Mouse (Mus musculus): ENCODE results near the gene Arsj. TPM values are rescaled to one million over a fixed set of nuclear protein-coding genes. Genes with fewer than 3 reads are reported as not detected.

Gene Arsj
- 1 to 10 TPM; 4.2 to 4.3 TPM for total RNA-seq (2021)
- long read RNA-seq, experiment 1, partial matches to known transcripts: 0 of 2 reads
- long read RNA-seq, experiment 1, other reads (novel, unspliced or antisense): 2 of 2 reads
- long read RNA-seq, experiment 2, partial matches to known transcripts: 1 of 5 reads
- long read RNA-seq, experiment 2, other reads (novel, unspliced or antisense): 0 of 5 reads

DNA sequence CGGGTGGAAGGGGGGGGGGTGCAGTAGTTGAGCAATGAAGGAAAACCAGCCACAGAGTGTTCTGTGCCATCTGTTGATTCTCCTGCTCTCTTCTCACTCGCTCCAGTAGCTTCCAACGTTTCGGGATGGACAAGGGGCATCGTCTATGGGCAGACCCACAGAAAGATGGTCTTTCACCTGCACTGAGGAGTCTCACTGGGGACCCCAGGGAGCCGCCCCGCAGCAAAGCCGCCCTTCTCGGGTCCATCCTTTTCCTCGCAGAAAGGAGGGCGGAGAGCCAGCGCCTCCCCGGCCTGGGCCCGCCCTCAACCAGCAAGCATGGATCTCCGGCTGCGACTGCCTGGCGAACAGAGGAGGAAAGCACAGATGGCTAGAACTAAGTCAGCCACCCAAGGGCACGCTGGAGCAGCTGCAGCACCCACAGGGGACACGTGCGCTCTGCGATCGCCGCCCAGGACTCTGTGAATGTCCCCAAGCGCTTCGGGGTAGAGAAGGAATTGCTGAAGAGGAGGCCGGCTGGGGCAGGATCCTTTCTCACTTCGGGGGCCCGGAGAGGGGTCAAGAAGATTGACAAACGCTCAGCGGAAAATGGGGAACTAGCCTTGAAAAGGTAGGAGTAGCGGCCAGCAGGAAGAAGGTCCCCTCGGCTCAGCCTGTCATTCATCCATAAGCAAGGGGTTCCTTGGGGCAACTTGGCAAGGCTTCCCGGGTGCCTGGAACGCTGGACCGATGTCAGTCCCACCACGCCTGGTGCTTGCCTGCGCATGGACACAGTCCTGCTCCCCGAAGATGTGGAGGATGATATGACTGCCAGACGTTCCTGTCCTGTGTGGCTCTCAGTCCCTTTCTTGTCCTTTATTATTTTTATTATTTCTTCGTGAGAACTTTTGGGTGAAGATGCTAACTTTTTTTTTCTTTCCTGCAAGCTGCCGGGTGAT lies at the start of gene Arsj:
Gene Arsj, plus strand, starts transcription at position 117 of the 938 bp plus-strand sequence.
- no peak for TF ChIP-seq CTCF (conservative IDR thresholded peaks at IDR 0.05)
- DNase-seq (ENCODE audit: low spot score in 2 of 2): peak; percentile 29 to 49
- H3K27ac ChIP-seq: peak within 1 kb of the TSS; percentile 79
- peak within 1 kb of the TSS; percentile 58 for H3K4me3 ChIP-seq

- H3K27ac ChIP-seq: no peak overlapping the region
- no peak for DNase-seq (ENCODE audit: low spot score in 2 of 2)
- H3K4me3 ChIP-seq: no peak overlapping the region
- no peak for TF ChIP-seq CTCF (conservative IDR thresholded peaks at IDR 0.05)
These were observed 38.5 kb upstream of the Arsj start for GRCm38 (mm10) chr3:126324872-126325498.

- no peak for TF ChIP-seq CTCF (conservative IDR thresholded peaks at IDR 0.05)
- Histone ChIP-seq H3K27ac (no peak overlapping the region), H3K4me3 (no peak overlapping the region)
- DNase-seq (ENCODE audit: low spot score in 2 of 2): peak; percentile 9 to 32
These were observed 37.4 kb upstream of the Arsj start for GRCm38 (mm10) chr3:126325891-126326627.

DNA sequence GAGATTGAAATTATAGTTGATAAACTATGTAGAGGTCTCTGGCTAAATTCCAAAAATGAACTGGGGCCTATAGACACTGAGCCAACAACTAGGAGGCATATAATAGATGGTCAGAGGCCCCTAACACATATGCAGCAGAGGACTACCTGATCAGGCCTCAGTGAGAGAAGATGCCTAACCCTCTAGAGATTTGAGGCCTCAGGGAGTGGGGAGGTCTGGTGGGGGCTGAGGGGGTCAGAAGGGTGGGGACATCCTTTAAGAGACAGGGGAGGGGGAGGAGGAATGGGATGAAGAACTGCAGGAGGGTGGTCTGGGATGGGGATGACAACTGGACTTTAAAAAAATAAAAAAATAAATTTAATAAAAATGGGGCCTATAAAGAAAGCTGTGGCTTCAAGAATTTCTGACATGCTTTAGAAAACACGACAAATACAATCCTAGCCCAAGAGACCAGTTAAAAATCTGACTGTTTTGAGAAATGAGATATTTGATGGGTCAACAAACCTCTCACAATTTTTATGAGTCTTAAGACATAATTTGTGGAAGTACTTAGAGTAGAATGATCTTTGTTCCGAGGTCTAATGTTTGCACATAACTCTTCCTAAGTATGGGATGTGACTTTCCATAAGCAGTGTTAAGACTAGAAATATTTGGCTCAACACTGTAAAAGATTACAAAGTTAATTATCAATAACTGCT lies 36.7 kb upstream of the Arsj start:
- no peak for DNase-seq (ENCODE audit: low spot score in 2 of 2)
- no peak overlapping the region for H3K27ac ChIP-seq
- H3K4me3 ChIP-seq: no peak overlapping the region
- TF ChIP-seq CTCF (conservative IDR thresholded peaks at IDR 0.05): no peak

GRCm38 (mm10) chr3:126335329-126335728 lies 28.2 kb upstream of the Arsj start:
- H3K4me3 ChIP-seq: no peak overlapping the region
- no peak overlapping the region for H3K27ac ChIP-seq

DNA sequence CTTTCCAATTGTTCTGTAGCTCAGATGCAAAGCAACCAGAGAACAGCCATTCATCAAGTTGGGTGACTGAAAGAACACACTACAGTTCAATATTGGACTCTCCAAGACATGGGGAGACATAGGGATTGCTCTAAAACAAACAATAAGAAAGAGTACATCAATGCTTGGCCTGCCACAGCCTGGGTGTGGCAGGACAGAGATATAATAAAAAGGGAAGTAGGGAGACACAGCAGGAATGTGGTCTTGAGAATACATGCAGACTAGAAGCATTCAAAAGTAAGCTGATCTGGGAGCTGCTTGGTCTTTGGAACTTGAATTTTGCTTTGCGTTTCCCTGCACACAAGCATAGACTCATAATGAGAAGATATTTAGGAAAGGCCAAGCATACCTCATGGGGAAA lies 18.7 kb upstream of the Arsj start:
- TF ChIP-seq CTCF (conservative IDR thresholded peaks at IDR 0.05): no peak
- Histone ChIP-seq H3K27ac (no peak overlapping the region), H3K4me3 (no peak overlapping the region)
- no peak for DNase-seq (ENCODE audit: low spot score in 2 of 2)

More at GRCm38 (mm10) chr3:126335329-126335728, 28.2 kb upstream of the Arsj start:
- no peak for DNase-seq (ENCODE audit: low spot score in 2 of 2)
- no peak for TF ChIP-seq CTCF (conservative IDR thresholded peaks at IDR 0.05)

DNA sequence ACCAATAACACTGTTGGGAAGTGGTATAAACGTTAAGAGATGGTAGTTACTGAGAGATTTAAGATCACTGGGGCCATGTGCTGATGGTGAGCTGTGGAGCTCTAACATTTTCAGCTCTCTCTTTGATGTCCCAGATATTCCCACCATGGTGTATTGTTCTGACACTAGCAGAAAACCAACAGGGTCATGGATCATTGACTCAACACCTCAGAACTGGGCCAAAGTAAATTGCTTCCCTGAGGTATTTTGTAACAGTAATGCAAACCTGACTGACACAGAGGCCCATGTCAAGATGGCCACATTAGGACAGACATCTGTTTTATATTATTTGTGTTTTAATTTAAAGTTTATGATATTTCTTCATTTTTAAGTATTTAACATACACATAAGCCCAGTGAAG lies 3.7 kb upstream of the Arsj start:
- Histone ChIP-seq H3K4me3 (no peak overlapping the region), H3K27ac (no peak overlapping the region)
- no peak for DNase-seq (ENCODE audit: low spot score in 2 of 2)
- TF ChIP-seq CTCF (conservative IDR thresholded peaks at IDR 0.05): no peak

DNA sequence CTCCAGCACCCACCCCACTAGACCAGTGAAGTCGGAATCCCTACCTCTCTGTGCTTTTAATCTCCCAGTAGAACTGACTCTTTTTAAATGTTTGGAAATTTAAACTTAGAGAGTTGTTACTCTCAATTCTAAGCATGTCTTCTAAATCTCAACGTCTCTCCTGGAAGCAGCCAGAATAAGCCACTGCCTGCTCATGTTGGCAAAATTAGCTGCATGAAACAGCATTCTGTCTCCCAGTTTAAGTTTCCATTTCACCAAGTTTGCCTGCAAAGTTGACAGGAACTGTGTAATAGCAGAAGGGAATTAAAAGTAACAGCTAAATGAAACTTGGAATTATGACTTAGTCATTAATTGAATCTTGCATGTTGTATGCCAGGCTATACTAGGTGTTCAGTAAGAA lies 1.1 kb upstream of the Arsj start:
- no peak overlapping the region for H3K4me3 ChIP-seq
- DNase-seq (ENCODE audit: low spot score in 2 of 2): no peak
- no peak for TF ChIP-seq CTCF (conservative IDR thresholded peaks at IDR 0.05)
- 0 out of 2 replicates have a peak overlapping the region, but pooled peaks have one; percentile 14 for H3K27ac ChIP-seq

DNA sequence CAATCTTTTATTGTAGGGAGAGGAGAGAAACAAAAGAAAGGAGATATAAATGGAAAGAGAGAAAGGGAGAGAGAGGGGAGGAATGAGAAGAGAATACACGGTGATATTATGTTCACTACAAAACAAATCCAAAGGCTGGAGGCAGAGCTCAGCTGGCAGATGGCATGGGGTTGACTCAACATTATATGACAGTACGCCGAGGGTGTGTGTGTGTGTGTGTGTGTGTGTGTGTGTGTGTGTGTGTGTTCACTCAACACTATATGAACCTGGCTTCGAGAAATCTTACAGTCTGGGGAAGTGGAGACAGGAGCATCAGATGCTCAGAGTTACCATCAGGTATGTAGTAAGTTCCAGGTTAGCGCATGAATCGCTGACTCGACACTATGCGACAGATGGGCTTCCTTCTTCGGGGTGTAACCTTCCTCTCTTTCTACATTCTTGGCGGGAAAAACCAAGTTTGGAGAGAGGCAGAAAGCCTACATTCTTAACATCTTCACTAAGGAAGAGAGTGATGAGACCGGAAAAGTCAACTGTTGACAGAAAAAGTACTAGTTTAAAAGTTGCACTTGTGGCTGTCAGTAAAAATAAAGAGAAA lies 456 bp upstream of the Arsj start:
- no peak for TF ChIP-seq CTCF (conservative IDR thresholded peaks at IDR 0.05)
- Histone ChIP-seq H3K4me3 (peak overlapping the region; percentile 58; the same call in 1 of the 2 replicates), H3K27ac (peak overlapping the region; percentile 79; the same call in 1 of the 2 replicates)
- DNase-seq (ENCODE audit: low spot score in 2 of 2): peak; percentile 36 to 53

GRCm38 (mm10) chr3:126364555-126364954 lies 1.1 kb downstream of the Arsj start:
- TF ChIP-seq CTCF (conservative IDR thresholded peaks at IDR 0.05): no peak
- H3K4me3 ChIP-seq: peak overlapping the region; percentile 58

GRCm38 (mm10) chr3:126370571-126370970 lies 7.1 kb downstream of the Arsj start:
- no peak for TF ChIP-seq CTCF (conservative IDR thresholded peaks at IDR 0.05)
- Histone ChIP-seq H3K4me3 (no peak overlapping the region), H3K27ac (no peak overlapping the region)
- no peak for DNase-seq (ENCODE audit: low spot score in 2 of 2)

More at GRCm38 (mm10) chr3:126364555-126364954, 1.1 kb downstream of the Arsj start:
- no peak for DNase-seq (ENCODE audit: low spot score in 2 of 2)
- no peak overlapping the region for H3K27ac ChIP-seq

Measured in layer of hippocampus, adult 2 months (tissue).